Mouse (Mus musculus) thymus, adult 2 months (tissue): ENCODE results near the gene Prss12.

Experiments
- CTCF ChIP-seq: fragments of 200-500 bp; IDR thresholded peaks from 2 replicates; pipeline ENCODE4 v1.5.1; 2012; ENCODE audit warnings: mild to moderate bottlenecking, control low read depth, low read length, moderate library complexity, borderline replicate concordance; ENCODE audit not compliant: control insufficient read depth, poor library complexity, insufficient read depth; ENCODE audit errors: extremely low read depth
- POLR2A ChIP-seq: fragments of 200-500 bp; IDR thresholded peaks from 2 replicates; pipeline ENCODE4 v1.6.1; 2012; ENCODE audit warnings: mild to moderate bottlenecking, low read length, control low read depth, moderate library complexity; ENCODE audit not compliant: control insufficient read depth, poor library complexity, insufficient read depth; ENCODE audit errors: extremely low read depth

GRCm38 (mm10) chr3:123404945-123405344 lies 41.8 kb upstream of the Prss12 start:
- TF ChIP-seq POLR2A, result no peak
- no peak for TF ChIP-seq CTCF
